Mouse (Mus musculus) heart, postnatal 0 days (tissue): ENCODE data around the gene Col9a2.

Experiments used
- CTCF ChIP-seq: IDR thresholded peaks from 2 replicates; pipeline ENCODE4 v1.5.1; 2016; ENCODE audit warnings: antibody characterized with exemption, control low read depth, low read depth
- EP300 ChIP-seq: IDR thresholded peaks from 2 replicates; pipeline ENCODE4 v1.6.1; 2016; ENCODE audit warnings: antibody characterized with exemption, low read depth

GRCm38 (mm10) chr4:121077915-121078646 is 38.9 kb downstream of the Col9a2 start:
- TF ChIP-seq CTCF (no peak), EP300 (no peak)
